Mouse (Mus musculus) liver, embryonic 13.5 days (tissue): ENCODE measurements at regions not wholly inside any gene's neighbourhood (a gene's known extent, or its start where the extent isn't known, plus 50 kb on each side); places are given as distances from the start of the nearest gene placed in this dataset.

Experiments
- ATAC-seq: fragments of 200-750 bp; cut with Nextera tagmentation; 2 replicates; pipeline ENCODE4 v1.8.0; 2017; ENCODE audit warnings: low read depth, mild to moderate bottlenecking, moderate number of reproducible peaks, moderate library complexity
- DNase-seq: peaks from one replicate; pipeline ENCODE4 v3.0.0; 2022
- H3K27ac ChIP-seq: fragments of 300-500 bp; sonication (generic); 2 replicates; pipeline ENCODE4 v1.5.1; 2015; ENCODE audit warnings: moderate library complexity, mild to moderate bottlenecking, inconsistent platforms
- H3K27me3 ChIP-seq: fragments of 300-500 bp; sonication (generic); 2 replicates; pipeline ENCODE4 v1.6.1; 2015; ENCODE audit warnings: mild to moderate bottlenecking, inconsistent platforms
- H3K36me3 ChIP-seq: fragments of 300-500 bp; sonication (generic); 2 replicates; pipeline ENCODE4 v1.6.1; 2015; ENCODE audit warnings: mild to moderate bottlenecking, inconsistent platforms
- H3K4me1 ChIP-seq: fragments of 300-500 bp; sonication (generic); replicated peaks from 2 replicates; pipeline ENCODE4 v1.6.1; 2015; ENCODE audit warnings: inconsistent platforms
- H3K4me2 ChIP-seq: fragments of 300-500 bp; sonication (generic); 2 replicates; pipeline ENCODE4 v1.6.1; 2015; ENCODE audit warnings: inconsistent platforms, mild to moderate bottlenecking, moderate library complexity
- H3K4me3 ChIP-seq: fragments of 300-500 bp; sonication (generic); replicated peaks from 2 replicates; pipeline ENCODE4 v1.5.1; 2015; ENCODE audit warnings: mild to moderate bottlenecking, inconsistent platforms
- H3K9ac ChIP-seq: fragments of 300-500 bp; sonication (generic); 2 replicates; pipeline ENCODE4 v1.6.1; 2015; ENCODE audit warnings: mild to moderate bottlenecking, inconsistent platforms
- H3K9me3 ChIP-seq: fragments of 300-500 bp; sonication (generic); replicated peaks from 2 replicates; pipeline ENCODE4 v1.6.1; 2016; ENCODE audit warnings: inconsistent platforms
- WGBS: fragments of 180-500 bp; shearing (Covaris S2); methylation state at CpG from one replicate; pipeline ENCODE4 v1.1.7; 2015; ENCODE audit not compliant: insufficient replicate concordance; 5-methylcytosine and 5-hydroxymethylcytosine counted together

- H3K36me3 ChIP-seq: no peaks in the 10 kb centered on the region
- H3K27ac ChIP-seq: no peak overlapping the region
- H3K4me2 ChIP-seq: peak overlapping the region; percentile 49
- H3K27me3 ChIP-seq: no peaks in the 10 kb centered on the region
- H3K4me1 ChIP-seq: peaks cover 25% of the 10 kb centered on the region
- peak overlapping the region; percentile 30; the same call in 1 of the 2 replicates for H3K4me3 ChIP-seq
- ATAC-seq: no peak
- H3K9me3 ChIP-seq: no peaks in the 10 kb centered on the region
- H3K9ac ChIP-seq: no peak overlapping the region
- 74% methylated on average over 7 of the region's 7 CpGs for WGBS
- no peak for DNase-seq
Observed at GRCm38 (mm10) chr10:117432871-117433546, 53.2 kb upstream of the Cpsf6 start.

- WGBS: 7% methylated on average over 21 of the region's 21 CpGs
- H3K4me3 ChIP-seq: peak overlapping the region; percentile 30
- H3K4me2 ChIP-seq: peak overlapping the region; percentile 49
- no peaks in the 10 kb centered on the region for H3K27me3 ChIP-seq
- H3K4me1 ChIP-seq: peaks cover 25% of the 10 kb centered on the region
- ATAC-seq: 0 out of 2 replicates have a peak, but pooled peaks have one; percentile 43
- no peak overlapping the region for H3K9ac ChIP-seq
- H3K36me3 ChIP-seq: no peaks in the 10 kb centered on the region
- no peak overlapping the region for H3K27ac ChIP-seq
- DNase-seq: peak; percentile 67
- no peaks in the 10 kb centered on the region for H3K9me3 ChIP-seq
Observed at GRCm38 (mm10) chr10:117432415-117432814, 52.6 kb upstream of the Cpsf6 start.

DNA sequence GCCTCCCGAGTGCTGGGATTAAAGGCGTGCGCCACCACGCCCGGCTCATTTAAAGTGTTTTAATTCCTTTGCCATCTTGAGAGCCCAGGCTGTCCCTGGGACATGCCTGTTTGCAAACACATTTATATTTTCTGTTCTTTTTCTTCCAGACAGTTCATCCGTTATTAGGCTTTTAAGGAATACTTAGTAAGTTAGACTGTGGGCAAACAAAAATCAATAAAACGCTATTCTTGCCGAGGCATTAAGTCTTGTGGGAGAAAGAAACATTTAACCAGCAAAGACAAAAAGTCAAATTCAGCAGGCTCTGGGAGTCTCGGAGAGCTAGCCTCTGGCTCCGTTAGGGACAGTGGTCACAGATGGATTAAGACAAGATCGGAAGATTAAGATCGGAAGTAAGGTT is 52.0 kb upstream of the Cpsf6 start:
- no peak for ATAC-seq
- no peaks in the 10 kb centered on the region for H3K27me3 ChIP-seq
- H3K4me2 ChIP-seq: peak overlapping the region; percentile 49; the same call in 1 of the 2 replicates
- no peaks in the 10 kb centered on the region for H3K36me3 ChIP-seq
- no peak for DNase-seq
- 68% methylated on average over 12 of the region's 12 CpGs for WGBS
- no peak overlapping the region for H3K4me3 ChIP-seq
- no peaks in the 10 kb centered on the region for H3K9me3 ChIP-seq
- H3K27ac ChIP-seq: no peak overlapping the region
- H3K9ac ChIP-seq: no peak overlapping the region
- peaks cover 25% of the 10 kb centered on the region for H3K4me1 ChIP-seq

- H3K36me3 ChIP-seq: no peaks in the 10 kb centered on the region
- no peak overlapping the region for H3K4me2 ChIP-seq
- H3K4me3 ChIP-seq: no peak overlapping the region
- H3K9me3 ChIP-seq: no peaks in the 10 kb centered on the region
- 40% methylated on average over 3 of the region's 3 CpGs for WGBS
- H3K27me3 ChIP-seq: no peaks in the 10 kb centered on the region
- ATAC-seq: no peak
- H3K27ac ChIP-seq: no peak overlapping the region
- no peak for DNase-seq
- H3K9ac ChIP-seq: no peak overlapping the region
- H3K4me1 ChIP-seq: peaks cover 25% of the 10 kb centered on the region
Observed at GRCm38 (mm10) chr10:117431086-117431619, 51.3 kb upstream of the Cpsf6 start.

- Histone ChIP-seq H3K27ac (no peak overlapping the region), H3K4me1 (peaks cover 19% of the 10 kb centered on the region), H3K4me2 (no peak overlapping the region), H3K36me3 (no peaks in the 10 kb centered on the region), H3K9ac (no peak overlapping the region), H3K4me3 (no peak overlapping the region), H3K27me3 (no peaks in the 10 kb centered on the region), H3K9me3 (no peaks in the 10 kb centered on the region)
- 58% methylated on average over 5 of the region's 5 CpGs for WGBS
- no peak for DNase-seq
- no peak for ATAC-seq
Observed at GRCm38 (mm10) chr10:117430224-117430884, 50.5 kb upstream of the Cpsf6 start.

DNA sequence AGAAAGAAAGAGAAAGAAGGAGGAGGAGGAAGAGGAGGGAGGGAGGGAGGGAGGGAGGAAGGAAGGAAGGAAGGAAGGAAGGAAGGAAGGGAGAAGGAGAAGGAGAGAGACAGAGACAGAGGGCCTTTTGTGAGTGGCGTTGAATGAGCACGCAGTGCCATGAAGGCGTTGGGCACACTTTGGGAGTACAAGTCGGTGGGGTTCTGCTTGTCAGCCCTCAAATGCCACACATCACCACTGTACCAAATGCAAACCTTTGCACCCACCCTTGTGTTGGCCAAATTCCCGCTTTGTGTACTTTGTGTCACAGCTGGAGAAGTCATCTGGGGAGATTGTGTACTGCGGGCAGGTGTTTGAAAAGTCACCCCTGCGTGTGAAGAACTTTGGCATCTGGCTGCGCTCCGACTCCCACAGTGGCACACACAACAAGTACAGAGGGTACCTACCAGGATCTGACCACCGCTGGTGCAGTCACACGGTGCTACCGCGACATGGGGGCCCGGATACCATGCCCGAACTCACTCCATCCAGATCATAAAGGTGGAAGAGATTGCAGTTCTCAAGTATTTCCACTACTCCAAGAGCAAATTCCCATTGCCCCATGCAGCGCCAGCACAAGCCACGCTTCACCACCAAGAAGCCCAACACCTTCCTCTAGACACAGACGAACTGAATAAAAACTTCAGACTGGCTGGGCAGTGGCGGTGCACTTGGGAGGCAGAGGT is 49.8 kb upstream of the Cpsf6 start:
- H3K9ac ChIP-seq: no peak overlapping the region
- ATAC-seq: no peak
- 78% methylated on average over 19 of the region's 19 CpGs for WGBS

More for the DNA sequence above, 49.8 kb upstream of the Cpsf6 start:
- Histone ChIP-seq H3K4me2 (no peak overlapping the region), H3K4me1 (peaks cover 12% of the 10 kb centered on the region), H3K27me3 (no peaks in the 10 kb centered on the region), H3K27ac (no peak overlapping the region), H3K9me3 (no peaks in the 10 kb centered on the region), H3K4me3 (no peak overlapping the region), H3K36me3 (no peaks in the 10 kb centered on the region)
- no peak for DNase-seq
